Mouse (Mus musculus): ENCODE results near the gene Vmn2r71.

The Vmn2r71 gene

GRCm38 (mm10) chr7:85562787-85563186, at the start of gene Vmn2r71:
Gene Vmn2r71 (plus strand): TSS chr7:85563087.
- in situ Hi-C loops (cut with MboI, MseI) = no loop called here

GRCm38 (mm10) chr7:85542108-85542507, 20.8 kb upstream of the Vmn2r71 start:
- in situ Hi-C loops (cut with MboI, MseI) = loop anchor here in 1 of 2 experiments (25.0 kb wide), 1 partner anchor 1945 kb away; the partner anchor contains the start of gene Tyr

- in situ Hi-C loops (cut with MboI, MseI) = loop anchor here in 1 of 2 experiments (25.0 kb wide), 1 partner anchor 1944 kb away; the partner anchor contains the start of gene Tyr
Observed at GRCm38 (mm10) chr7:85543118-85543517, 19.8 kb upstream of the Vmn2r71 start.

GRCm38 (mm10) chr7:85569092-85569491, 6.2 kb downstream of the Vmn2r71 start, which contains the start of gene Vmn2r70:
Gene Vmn2r70 (minus strand): TSS chr7:85569192.
- in situ Hi-C loops (cut with MboI, MseI) = no loop called here

Data from T-helper 17 cell (primary cell).